Mouse (Mus musculus): Measurements from ENCODE around the gene Cit.

Gene Cit

DNA sequence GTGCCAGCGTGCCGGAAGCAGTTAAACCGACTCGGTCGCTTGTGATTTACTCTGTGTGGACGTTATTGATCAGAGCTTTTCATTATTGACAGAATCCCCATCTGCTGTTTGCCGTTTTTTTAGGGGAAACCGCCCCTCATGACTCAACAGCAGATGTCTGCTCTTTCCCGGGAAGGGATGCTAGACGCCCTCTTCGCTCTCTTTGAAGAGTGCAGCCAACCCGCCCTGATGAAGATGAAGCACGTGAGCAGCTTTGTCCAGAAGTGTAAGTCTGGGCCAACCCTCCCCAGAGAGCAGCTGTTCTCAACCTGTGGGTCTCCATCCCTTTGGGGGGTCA lies 5.9 kb downstream of the Cit start:
- no peak for DNase-seq (ENCODE audit: low read depth, low spot score)

DNA sequence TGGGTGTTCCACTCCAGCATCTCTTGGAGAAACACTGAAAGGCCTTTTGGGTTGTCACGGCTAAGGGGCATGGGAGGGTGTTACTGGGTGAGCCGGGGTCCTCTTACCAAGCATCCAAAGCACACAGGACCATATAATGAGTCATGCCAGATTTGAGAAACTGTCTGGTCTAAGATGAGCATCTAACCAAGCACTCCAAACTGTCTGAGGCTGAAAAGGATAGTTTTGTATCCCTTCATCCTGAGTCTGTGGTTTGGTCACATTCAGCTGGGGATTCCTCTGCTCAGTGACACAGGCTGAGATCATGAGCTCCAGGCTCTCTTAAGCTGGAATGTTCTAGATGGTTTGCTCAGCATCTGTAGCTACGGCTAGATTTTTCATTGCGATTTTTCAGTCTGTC lies 7.4 kb downstream of the Cit start:
- no peak for DNase-seq (ENCODE audit: low read depth, low spot score)

DNA sequence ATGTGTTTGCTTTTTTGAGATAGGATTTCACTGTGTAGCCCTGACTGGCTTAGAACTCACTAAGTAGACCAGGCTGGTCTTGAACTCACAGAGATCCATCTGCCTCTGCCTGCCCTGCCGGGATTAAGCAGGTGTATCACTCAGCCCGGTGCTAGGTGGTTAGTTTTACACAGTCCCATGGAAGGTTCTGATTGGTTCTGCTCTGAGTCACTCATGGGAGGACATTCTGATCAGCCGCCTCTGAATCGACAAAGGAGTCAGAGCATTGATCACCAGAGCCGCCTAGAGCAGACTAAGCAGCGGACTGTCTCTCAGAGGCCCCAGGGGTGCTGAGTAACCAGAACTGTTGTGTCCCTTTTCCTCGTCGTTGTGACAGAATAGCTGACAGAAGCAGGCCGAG lies 8.6 kb downstream of the Cit start:
- no peak for DNase-seq (ENCODE audit: low read depth, low spot score)

DNA sequence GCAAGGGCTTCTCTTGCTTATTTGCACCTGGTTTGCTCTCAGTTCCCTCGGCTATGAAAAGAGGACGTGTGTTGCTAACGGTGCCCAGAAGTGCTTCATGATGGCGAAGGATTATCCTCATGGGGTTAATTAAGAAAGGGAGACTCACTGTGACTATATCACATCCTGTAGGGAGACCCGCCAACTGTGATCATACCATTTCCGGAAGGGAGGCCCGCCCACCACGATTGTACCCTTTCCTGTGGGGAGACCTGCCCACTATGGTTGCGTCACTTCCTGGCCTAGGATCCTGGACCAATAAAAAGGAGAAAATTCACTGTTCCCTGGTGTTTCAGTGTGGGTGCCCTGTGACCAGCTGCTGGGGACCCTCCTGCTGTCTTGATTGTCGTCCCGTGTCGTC lies 9.3 kb downstream of the Cit start:
- DNase-seq (ENCODE audit: low read depth, low spot score), result peak; percentile 25

DNA sequence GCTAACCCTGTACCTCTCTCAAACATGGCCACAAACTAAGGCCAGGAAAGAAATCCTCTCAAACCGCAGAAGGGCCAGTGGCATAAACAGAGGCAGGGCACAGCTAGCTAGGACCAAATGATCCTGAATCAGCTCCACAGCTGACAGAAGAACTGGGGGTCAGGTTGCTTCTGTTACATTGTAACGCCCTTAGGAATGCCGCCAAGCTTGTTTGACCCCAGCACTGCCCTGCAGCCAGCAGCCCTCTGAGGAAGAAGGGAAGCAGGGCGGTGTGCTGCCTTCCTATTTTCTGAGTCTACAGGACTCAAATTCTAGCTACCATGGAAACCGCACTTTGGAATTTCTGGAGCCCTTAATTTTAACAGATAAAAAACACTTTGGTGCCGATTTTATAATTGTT lies 13.6 kb downstream of the Cit start:
- DNase-seq (ENCODE audit: low read depth, low spot score), result no peak

DNA sequence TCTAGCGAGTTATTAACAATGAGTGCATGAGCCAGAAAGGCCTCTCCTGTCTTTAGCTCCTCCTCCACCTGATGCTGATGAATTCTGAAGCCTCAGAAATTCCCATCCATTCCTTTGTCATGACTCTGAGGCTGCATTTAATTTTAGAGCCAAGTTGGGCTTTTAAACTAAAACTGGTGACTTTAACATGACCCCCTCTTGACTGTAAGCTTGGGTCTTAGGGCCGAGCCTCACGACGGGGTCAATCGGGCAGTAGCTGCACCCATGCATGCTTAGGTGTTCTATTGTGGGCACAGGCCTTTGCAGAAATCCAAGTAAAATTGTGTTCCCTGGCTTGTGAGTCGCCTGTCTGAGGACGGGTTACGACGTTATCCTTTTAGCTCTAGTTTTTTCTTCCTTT lies 14.4 kb downstream of the Cit start:
- DNase-seq (ENCODE audit: low read depth, low spot score), result no peak

DNA sequence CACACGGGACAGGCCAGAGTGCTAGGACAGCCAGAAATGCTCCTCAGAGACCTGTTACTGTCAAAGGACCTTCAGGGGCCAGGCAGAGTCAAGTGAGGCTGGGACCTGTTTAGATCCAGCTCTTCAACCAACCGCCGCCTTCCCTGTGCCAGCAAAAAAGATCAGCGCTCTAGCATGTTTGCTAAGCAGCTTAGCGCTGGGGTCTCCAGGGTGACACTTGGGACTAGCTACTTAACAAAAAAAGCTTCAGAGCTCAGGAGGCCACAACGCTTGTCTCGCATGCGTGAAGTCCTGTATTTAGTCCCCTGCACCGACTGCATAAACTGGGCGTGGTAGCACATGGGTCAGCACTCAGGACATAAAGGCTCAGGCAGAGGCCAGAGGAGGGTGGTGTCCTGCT lies 16.9 kb downstream of the Cit start:
- no peak for DNase-seq (ENCODE audit: low read depth, low spot score)

DNA sequence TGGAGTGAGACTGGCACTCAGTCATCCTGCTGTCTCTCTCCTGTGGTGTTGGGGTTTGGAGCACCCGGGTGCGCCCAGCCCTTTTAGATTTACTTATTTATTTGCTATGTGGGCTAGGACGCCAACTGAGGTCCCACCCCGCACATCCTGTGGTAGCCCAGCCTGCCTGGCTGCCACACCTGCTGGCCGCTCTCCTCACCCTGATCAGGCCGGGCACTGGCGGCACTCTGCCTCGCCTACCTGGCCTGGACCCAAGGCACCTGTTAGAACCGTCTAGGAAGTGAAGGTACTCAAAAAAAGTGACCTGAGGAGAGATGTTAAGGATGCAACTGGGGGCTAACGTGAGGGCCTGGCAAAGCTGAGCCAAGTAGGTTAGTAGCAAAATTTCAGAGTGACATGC lies 17.4 kb downstream of the Cit start:
- DNase-seq (ENCODE audit: low read depth, low spot score), result no peak

DNA sequence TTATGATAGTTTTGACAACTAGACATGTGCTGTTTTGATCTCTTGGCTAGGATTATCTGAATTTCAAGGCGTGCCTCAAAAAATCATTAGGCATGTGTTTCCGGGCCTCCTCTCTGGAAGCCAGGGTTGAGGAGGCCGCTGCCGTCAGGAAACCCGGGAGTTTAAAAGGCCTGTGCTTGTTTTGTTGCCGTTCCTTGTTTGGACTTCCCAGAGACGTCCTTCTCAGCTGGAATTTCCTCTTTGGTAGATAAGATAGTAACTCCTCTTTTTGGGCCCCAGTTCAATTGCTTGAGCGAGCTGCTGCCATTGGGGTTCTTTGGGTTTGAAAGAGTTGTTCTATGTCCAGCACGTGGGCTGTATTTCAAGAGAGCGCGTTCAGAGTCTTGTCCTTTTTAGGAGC lies 21.2 kb downstream of the Cit start:
- no peak for DNase-seq (ENCODE audit: low read depth, low spot score)

DNA sequence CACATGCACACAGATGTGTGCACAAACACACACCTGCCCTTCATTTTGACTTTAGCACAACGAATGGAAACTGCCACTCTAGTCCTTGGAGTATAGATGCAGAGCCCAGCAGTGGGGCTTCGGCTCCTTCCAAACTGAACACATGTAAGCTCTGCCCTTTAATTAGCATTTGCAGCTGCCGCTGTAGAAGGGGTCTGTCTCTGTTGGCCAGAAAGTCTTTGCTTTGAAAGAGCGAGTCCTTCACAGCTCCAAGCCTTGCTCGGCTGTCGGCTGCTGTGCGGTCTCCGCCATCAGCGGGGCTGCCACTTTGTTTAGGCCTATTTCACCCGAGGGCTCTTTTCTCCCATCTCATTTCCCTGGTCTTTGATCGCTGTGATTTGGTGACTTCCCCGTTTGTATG lies 23.5 kb downstream of the Cit start:
- no peak for DNase-seq (ENCODE audit: low read depth, low spot score)

DNA sequence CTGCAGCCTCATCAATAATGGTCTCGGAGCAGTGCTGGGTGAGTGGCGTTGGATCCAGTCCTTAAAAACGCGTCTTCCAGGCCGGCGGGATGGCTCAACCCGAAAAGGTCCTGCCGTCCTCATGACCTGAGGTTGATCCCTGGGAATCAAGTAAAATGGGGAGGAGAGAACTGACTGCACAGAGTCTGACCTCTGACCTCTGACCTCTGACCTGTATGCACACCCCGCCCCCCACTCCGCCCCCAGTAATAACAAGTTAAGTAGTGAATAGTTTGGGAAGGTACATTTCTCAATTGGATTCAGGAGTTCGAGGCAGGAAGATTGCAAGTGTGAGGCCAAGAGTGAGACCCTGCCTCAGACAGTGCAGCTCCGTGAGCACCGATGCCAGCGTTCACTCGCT lies 24.1 kb downstream of the Cit start:
- no peak for DNase-seq (ENCODE audit: low read depth, low spot score)

DNA sequence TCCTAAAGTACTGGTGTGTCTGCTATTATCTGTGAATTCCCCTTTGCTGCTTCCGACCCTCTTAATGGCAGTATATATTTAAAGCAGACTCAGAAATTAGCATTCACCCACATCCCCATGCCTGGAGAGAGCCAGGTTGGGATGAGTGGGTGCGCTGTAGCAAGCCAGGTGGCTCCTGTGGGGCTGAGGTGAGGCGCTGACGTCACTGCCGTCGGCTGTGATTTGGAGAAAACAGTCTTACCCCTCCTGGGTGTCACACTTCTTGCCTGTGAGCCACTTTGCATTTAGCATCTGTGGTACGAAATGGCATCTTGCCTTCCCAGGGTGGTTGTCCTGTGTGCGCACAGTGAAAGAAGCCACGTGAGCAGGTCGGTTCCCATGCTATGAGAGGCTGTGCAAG lies 26.1 kb downstream of the Cit start:
- DNase-seq (ENCODE audit: low read depth, low spot score), result no peak

DNA sequence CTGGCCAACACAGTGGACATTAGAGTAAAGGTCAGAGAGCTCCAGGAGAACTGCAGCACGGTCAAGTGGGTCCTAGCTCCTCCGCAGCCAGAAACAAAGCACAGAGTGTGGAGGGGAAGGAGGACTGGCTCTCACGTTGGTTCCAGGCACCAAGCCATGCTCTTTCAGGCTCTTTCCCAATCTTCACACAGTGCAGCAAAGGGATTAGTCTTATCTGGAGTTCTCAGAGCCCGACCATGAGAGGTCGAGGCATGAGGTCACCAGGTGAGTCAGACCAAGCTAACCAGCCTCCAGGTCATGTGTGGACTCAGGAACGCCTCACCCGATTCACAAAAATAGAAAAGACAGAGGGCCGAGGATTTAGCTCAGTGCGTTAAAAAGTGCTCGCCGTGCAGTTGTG lies 27.0 kb downstream of the Cit start:
- DNase-seq (ENCODE audit: low read depth, low spot score), result no peak

DNA sequence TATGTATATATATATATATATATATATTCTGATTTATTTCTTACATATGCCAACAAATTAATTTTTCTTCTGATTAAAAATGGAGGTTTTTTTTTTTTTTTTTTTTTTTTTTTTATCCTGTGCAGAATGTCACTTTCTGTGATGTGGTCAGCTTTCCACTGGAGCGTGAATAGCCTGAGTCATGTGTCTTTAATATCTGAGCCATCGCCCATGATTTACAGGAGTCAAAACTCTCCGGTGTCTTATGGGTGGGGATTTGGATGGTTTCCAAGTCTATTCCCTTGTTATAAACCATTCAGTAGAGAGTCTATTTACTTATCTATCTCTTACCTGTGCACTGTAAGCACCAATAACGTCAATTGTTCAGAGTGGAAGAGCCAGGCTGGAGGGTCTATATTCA lies 27.9 kb downstream of the Cit start:
- no peak for DNase-seq (ENCODE audit: low read depth, low spot score)

DNA sequence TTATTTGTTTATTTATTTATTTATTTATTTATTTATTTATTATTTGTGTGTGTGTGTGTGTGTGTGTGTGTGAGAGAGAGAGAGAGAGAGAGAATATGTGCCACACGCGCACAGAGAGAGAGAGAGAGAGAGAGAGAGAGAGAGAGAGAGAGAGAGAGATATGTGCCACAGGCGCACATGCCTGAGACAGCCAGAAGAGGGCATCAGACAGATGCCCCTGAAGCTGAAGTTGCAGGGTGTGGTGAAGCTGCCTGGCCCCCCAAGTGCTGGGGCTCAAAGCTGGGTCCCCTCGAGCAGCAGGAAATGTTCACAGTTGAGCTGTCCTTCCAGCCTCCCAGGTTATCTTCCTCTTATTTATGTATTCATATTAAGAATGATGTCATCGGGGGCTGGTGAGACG lies 32.3 kb downstream of the Cit start:
- DNase-seq (ENCODE audit: low read depth, low spot score), result no peak

DNA sequence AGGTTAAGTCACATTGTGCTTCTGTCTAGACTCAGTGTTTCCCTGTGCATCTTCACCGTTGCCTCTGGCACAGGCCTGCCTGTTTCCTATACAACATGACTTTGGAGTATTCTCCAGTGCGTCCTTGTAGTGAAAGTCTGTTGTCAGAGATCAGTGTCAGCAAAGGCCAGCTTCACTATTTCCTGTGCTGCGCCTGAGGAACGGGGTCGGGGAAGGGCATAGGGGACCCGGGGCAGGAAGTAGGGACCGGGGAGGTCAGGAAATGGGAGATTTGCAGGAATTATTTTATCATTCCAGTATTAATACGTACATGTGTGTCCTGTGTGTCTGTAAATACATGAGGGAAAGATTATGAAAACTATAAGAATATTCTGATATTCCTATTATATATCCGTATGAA lies 37.1 kb downstream of the Cit start:
- no peak for DNase-seq (ENCODE audit: low read depth, low spot score)

DNA sequence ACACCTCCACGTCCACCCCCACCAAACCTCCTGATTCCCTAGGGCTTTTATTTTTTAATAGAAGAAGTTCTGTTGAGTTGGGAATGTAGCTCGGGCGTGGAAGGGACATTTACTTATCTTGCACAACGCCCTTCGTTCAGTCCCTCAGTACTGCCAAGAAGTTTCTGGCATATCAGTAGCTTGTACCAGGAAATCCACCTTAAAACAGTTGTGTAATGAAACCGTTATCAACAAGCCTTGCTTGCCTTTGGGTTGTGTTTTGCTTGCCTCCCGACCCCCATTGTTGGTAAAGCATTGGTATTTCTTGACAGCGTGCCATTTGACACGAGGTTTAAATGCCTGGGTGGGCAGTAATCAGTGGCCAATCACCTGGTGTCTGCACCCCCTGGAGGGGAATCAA lies 39.4 kb downstream of the Cit start:
- DNase-seq (ENCODE audit: low read depth, low spot score), result no peak

DNA sequence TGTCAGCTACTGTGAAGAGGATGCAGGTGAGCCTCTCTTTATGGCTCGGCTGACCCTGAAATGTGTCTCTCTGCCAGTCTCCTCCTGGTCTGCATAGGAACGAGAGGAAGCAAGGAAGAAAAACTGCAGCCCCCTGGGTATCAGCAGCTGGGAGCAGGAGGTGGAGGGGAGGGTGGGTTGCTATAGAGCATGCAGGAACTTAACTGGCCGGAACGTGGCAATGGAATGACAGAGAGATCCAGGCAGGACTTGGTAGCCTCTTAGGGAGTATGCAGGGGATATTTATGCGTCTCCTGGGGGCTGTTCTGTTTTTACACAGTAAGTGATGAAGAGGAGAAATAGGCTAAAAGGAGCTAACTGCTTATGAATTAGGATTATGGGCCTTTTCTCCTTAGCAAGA lies 48.7 kb downstream of the Cit start:
- DNase-seq (ENCODE audit: low read depth, low spot score), result no peak

DNA sequence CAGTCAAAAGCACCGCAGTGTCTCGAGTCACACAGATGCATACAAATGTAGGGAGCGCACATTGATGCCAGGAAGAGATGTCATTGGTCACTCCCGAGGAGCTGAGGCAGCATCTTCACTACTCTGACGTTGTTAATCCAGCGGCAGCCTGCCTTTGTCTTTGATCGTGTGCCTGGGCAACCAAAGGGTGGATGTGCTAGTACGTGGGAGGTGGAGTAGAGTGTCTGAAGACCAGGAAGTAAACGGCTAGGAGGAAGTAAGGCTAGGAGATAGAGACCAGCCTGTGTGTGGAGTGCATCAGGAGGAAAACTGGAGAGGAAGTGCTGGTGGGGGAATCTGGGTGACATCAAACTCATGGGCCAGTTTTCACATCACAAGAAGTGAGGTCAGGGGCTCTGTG lies 52.0 kb downstream of the Cit start:
- DNase-seq (ENCODE audit: low read depth, low spot score), result no peak

DNA sequence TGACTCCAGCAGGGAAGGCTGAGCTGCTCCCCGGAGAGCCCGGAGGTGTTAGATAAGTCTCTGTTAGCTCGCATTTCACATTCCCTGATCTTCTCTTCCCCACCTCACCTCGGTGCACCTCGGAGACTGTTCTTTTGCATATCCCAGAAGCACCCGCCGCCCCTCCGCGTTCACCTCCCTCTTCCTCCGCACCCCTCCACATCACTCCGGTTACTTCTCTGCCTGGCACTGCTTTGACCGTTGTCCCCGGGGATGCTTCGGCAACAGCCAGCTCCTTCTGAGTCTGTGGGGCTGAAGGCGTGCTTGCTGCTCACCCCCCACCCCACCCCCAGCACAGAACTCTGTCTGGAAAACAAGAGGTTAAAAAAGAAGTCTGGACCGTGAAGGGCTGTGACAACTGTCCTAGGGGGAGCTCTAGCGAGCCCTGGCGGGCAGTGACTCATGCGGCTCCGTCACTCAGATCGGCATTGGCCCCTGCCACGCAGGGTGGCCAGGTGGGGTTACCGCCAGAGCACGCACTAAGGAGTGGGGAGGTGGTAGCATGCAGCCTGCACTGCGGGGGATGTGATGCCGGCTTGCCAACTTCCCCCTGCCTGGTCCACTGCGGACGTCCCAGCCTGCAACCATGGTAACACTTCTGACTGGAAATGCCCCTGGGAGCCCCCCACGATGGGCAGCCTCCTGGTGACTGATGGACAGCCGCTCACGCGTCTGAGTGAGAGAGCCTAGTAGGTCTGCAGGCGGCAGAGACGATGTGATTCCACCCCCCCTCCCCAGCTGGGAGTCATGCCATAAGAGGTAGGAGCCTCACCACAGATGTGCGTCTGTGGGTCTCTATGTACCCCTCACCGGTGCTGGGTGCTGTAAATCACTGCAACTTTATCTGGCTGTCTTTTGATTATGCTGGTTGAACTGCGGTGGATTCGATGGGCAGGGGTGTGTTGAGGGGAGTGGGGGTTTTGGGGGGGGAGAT lies 62.2 kb downstream of the Cit start:
- no peak for DNase-seq (ENCODE audit: low read depth, low spot score)

DNA sequence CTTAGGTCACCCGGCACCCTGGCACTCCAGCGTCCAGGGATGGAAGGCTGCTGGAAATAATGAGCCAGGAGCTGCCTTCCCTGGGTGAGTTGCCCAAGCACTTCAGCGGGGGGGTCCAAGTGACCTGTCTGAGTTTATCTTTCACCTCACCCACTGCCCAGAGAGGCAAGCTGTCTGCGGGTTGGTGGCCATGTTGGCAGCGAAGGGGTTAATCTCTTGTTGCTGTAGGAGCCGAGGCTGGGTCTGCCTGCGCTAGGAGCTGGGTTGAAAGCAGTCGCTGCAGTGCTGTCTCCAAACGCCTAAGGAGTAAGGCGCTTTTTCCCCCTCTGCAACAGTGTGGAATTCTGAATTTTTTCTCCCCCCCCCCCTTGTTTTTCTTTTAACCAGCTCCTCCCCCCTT lies 63.2 kb downstream of the Cit start:
- no peak for DNase-seq (ENCODE audit: low read depth, low spot score)

DNA sequence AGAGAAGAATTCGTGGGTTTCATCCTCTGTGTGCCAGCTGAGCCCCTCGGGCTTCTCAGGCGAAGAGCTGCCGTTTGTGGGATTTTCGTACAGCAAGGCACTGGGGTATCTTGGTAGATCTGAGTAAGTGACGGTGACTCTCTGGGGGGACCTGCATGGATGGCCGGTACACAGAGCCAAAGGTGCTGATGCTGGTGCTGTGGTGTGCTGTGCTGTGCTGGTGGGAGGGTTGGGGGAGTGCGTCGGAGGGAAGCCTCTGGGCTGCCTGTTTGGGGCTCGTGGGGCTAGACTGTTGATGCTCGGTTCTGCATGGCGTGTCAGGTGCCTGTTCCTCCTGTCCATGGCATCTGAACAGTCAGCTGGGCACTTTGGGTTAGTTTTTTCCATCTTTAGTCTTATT lies 63.6 kb downstream of the Cit start:
- DNase-seq (ENCODE audit: low read depth, low spot score), result no peak

DNA sequence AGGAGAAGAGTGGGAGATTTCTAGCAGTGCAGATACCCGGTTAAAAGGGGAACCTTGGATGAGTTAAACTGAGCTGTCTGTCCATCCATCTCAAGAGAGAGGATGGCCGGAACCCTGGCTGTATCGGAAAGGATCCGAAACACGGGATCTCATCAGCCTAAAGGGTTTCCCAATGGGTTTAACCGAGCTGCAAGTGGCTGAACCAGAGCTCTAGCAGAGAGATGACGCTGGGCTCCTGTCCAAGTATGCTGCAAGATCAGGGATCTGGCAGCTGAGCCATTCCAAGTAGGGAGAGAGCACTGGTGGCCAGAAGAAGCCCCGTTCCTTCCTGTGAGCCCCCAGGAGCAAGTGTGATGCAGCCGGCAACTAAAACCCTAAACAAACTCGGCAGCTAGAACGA lies 64.0 kb downstream of the Cit start:
- peak; percentile 46 for DNase-seq (ENCODE audit: low read depth, low spot score)

DNA sequence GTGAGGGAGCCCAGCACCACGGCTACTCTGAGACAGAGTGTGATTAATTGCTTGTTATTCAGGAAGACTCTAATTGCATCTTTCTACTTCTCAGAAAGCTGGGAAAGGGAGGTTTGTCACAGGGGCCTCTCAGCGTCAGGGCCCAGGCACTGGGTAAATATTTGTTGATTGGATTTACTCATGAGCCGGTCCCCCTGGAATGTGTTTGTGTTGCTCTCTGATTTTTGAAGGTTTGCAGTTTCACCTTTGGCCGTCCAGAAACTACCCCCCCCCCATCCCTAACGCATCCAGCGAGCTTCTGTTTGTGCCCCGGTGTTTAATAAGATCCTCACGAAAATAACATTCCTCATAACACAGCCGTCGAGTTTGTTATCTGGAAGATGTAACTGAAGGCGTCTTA lies 65.4 kb downstream of the Cit start:
- no peak for DNase-seq (ENCODE audit: low read depth, low spot score)
